Mouse (Mus musculus) granulocyte monocyte progenitor cell, adult 5-6 weeks (primary cell): ENCODE measurements at regions not wholly inside any gene's neighbourhood (a gene's known extent, or its start where the extent isn't known, plus 50 kb on each side); places are given as distances from the start of the nearest gene placed in this dataset.
"Not testable (repeated sequence)": the region's sequence is repeated elsewhere in the genome, so short reads cannot be mapped to it uniquely, and the experiment has no call there.

Experiments used
- ATAC-seq: replicated peaks from 2 replicates; pipeline ENCODE4 v1.8.0; 2016; ENCODE audit warnings: mild to moderate bottlenecking, moderate TSS enrichment, inconsistent platforms; ENCODE audit not compliant: poor library complexity, severe bottlenecking

DNA sequence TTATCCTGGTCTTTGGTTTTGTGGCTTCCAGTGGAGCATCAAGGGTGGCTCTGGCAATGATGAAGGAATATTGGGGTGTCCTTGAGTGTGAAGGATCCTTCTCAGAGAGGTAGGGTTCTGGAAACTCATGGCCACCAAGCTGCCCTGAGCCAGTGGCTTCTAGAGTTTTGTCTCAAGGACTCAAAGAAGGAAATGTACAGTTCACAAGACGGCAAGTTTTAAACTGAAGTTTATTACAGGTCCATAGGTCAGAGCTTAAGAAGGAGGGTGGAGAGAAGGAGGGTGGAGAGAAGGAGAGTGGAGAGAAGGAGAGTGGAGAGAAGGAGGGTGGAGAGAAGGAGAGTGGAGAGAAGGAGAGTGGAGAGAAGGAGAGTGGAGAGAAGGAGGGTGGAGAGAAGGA, 178.0 kb downstream of the Wdr11 start:
- not testable (repeated sequence) for ATAC-seq

DNA sequence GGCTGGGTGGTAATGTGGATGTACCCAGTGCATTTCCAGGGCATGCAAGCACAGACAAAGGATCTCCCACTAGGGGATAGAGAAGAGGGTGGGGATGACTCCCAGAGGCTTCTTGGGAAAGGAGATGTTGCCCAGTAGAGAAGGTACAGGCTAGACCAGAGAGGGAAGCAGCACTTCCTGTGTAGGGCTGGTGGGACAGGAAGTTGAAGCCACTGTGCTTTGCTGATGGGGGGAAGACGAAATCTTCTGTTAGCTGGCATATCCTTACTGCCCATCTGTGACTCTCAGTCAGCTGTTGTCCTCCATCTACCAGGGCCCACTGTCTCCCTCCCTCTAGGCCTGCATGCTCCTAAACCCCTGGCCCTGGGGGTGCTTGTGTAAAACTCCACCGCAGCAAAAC, 180.2 kb downstream of the Wdr11 start:
- peak; percentile 85 for ATAC-seq

DNA sequence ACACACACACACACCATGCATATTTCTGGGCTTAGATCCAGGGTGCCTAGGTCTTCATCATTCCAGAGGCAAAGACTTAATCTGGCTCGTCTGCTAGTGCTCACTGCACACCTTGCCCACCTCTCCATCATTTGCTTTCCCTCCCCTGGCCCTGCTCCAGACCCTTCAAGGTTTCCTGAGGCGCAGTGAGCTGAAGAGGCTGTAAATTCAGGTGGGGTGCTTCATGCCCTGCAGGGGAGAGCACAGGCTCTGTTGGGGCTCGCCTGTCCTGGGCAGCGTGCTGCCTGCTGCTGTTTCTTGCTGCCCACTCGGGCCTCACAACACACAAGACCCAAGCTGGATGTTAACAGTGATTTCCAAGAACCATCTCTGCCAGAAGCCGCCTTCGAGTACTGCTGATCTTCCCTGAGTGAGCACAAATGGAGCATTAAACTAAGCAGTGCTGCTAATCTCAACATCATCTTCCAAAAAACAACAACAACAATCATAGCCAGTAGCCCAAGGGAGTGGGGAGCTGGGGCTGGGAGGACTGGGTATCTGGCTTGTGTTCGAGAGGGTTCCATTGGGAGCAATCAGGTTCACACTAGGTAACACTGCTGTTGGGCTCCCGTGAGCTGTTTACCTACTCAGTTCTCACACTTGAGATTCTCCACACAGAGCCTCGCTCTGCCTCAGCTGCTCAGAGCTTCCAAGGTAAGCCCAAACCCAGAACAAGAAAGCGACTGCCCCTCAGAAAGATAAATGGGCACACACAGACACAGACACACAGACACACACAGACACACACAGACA, 181.1 kb downstream of the Wdr11 start:
- no peak for ATAC-seq

DNA sequence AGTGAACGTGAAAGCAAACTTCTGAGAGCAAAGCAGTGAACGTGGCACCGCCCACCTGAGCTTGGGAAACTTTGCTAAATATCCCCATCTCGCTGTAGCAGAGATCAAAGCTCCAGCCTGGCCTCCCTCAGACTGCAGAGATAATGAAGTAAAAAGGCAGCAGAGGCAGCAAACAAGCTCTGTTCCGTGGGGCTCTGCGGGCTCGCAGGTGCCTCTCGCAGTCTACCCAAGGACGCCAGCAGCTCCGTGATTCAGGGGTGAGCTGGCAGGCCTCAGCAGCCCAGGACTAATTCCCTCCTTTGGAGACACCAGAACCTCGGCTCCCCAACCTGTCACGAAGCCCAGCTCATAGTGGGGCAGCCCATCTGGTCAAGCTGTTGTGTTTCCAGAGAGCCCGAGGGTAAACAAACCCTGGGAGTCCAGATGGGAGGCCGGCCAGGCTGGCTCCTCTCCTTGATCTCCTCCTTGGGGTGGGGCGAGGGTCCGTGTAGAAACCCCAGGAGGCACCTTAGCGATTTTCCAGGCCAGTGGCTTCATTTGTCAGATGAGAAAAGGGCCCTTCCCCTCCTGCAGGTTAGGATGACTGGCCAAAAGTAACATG, 182.7 kb downstream of the Wdr11 start:
- no peak for ATAC-seq

DNA sequence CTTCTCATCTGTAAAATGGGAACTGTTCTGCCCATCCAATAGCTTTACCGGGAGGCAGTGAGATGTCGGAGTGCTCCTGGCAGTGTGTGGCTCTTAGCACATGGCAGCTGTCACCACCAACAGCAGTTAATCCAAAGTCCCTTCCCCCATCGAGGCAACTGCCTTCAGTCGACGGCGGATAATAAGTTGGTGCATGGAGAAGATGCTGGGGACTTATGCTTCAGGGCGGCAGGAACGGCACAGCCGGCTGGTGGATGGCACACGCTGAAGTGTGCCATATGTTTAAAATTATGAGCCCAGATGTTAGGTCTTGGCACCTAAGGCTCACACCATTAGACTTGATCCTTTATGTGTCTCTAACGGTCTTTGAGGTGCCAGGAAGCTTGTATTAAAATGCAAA, 183.5 kb downstream of the Wdr11 start:
- ATAC-seq, result no peak

DNA sequence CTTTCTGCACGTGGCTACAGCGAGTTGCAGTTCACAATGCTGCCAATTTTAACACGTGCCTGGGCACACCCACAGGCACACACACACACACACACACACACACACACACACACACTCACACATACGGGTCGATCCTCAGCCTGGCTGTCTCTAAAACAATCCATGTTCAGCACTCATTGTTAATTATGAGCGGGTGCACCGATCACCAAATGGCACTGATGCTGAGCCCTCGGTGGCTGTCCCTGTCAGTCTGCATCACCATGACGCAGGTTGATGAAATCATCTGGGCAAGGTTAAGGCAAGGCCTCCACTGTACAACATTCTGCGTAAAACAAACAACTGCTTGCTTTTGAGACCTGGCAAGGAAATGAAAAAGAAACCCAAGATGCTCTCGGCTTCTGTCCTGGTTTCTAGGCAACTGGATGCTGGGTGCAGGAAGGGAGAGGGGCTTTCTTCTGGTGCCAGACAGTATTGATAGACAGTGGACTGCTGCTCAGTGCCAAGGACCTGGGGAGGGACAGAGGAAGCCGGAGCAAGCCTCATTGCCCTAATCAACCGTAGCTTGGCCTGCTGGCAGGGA, 187.3 kb downstream of the Wdr11 start:
- ATAC-seq, result no peak

DNA sequence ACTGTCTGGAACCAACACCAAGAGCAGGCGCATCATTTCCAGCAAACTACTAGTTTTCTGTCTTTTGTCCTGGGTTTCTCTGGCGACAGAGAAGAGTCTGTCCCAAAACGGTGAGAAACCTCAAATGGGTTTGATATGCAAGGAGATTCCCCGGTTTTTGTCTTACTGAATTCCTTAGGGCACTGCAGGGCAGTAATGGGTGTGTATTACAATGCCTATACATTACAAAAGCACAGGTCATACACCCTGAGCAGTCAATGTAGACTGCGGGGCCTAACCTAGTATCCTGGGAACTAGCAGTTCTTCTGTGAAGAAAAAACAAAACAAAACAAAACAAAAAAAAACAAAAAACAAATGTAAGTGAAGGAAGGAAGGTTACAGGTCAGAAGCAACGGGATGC, 188.3 kb downstream of the Wdr11 start:
- no peak for ATAC-seq

DNA sequence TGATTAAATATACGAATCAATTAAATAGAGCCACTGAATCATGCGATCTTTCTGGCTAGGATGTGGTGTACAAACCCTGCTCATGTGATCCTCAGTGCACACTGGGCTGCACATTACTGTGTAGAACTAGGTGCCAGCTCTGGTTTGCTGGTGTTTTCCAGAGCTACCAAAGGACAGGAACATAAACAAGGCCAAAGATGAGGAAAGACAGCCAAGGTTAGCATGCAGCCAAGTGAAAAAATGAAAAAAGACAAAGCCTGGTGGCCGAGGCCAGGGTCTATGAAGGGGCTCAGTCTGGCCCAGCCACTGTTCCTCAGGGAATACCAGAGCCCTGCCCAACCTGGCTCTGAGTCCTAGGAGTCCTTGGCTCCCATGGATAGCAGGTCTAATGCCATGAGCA, 190.1 kb downstream of the Wdr11 start:
- ATAC-seq, result no peak

DNA sequence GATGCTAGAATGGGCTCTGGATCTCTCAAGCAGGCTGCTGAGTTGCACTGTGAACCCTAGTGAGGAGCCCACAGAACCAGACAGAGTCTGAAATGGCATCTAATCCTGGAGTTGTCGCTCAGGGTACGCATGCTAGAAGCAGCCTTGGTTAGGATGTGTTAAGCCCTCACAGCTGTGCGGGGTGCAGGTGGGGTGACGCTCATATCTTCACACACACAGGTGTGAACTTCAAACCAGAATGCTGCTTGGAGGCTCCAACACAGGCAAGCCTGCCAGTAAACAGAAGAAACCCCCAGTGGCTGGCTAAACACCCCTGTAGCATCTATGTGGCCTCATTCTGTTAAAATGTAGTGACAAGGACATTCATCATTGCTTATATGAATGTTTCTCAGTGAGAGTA, 193.3 kb downstream of the Wdr11 start:
- no peak for ATAC-seq

DNA sequence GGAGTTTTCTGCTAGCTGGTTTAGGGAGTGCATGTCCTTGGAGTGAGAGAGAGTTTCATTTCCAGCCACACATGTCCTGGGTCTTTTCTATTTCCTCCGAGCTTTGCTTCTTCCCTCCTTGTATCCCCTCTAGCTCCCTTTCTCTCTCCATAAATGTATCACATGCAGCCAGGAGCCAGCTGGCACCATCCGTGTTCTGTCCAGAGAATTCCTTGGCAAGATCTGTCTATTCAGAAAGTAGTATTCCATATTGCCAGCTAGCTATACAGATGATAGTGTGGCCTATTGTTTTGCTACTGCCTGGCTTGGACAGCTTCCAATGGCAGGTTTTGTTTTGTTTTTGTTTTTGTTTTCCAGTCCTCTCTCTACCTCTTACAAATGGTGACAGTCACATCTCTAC, 195.3 kb downstream of the Wdr11 start:
- no peak for ATAC-seq

DNA sequence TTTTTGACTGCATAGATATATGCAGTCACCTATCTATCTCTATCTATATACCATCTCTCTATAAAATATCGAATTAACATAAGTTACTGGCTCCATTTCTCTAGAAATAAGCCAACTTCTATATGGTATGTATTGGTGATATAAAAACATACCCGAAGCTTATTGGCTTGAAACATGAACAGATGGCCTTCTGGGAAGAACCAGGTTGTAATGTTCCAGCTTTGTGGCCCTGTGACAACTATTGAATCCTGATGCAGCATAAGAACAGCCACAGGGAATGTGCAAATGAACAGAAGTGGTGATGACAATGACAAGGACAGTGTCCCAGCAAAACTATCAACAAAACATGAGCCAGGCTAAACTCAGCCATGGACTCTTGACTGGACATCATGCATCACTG, 196.1 kb downstream of the Wdr11 start:
- no peak for ATAC-seq

DNA sequence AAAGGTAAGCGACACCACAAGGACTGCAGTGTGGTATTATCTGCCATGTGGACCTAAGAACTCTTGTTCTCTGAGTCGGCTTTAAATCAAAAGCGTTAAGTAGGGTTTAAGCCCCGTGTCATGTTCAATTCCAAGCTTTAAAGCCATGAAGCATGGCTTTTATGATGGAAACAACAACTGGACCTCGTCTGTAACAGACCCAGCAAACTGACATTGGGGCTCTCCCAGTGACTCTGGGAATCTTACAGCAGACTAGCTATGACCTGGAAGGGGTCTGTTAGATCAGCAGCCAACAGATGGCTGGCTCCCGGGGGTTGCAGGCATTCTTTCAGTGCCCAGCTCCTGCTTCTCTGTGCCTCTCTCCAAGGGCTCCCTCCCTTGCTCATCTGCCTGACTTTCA, 197.8 kb downstream of the Wdr11 start:
- ATAC-seq, result no peak

DNA sequence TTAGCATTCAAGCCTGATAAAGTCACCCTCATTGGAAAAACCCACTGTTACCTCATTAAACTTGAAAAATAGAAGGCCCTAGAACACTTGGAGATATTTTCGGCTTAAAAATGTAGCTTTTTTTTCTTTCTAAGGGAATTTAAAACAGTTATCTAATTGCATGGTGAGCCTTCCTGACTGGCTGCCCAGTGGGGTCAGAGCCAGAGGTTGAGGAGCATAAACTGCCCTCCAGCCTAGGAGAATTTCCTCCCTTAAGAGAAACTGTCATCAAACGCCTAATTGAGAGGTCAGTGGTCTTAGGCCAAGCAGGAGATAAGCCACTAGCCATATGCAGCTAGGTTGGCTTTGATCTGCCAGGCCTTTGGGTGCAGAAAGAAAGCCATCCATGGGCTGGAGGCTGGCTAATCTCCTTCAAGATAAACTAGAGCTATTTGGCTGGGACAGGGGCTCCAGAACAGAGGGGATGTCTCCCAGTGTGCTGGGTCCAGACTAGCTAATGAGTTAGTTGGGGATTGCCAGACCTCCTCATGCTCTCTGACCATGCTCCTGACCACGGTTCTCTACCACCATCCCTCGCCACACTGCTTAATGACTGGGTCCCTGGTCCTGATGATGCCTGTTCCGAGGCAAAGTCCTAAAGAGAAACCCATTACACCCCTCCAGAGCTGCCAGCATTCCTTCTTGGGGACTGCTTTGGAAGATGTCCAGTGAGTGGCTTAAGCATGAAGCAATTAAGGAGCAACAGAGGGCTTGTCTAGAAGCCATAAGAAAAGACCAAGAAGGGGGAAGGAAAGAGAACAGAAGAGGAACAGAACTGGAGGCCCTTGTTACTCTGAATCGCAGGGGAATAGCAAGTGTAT, 199.2 kb downstream of the Wdr11 start:
- ATAC-seq, result peak; percentile 50

DNA sequence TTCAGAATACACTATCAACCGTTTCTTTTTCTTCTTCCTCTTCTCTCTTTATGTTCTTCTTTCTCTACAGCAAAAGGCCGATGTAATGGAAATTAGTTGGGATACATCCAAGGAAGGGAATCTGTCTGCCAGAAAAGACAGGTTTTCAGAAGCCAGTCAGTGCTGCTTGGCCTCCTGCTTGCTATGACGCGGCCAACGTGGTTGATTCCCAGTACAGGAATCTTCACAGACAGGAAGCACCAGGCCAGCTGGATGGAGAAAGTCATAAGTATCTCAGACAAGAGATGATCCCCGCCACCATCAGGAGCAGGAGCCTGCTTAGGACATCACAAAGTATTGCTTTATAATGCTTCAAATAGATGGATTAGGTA, 199.8 kb downstream of the Wdr11 start:
- no peak for ATAC-seq

DNA sequence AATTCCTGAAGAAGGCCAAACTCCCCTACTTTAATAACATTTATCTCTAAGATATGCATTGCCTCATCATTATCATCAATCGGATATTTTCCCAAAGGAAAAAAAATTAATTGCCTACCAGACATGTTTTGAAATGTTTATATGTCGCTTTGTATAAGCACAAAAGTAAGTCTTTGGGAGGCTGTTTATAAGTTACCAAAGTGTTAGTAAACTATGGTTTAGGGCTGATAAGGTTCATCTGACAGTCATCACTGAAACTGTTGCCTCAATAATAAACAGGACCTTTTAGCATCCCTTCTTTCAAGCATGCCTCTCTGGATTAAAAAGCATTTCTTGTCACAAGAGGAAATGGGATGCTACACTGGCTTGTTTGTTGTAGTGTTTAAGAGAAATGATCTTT, 202.1 kb downstream of the Wdr11 start:
- no peak for ATAC-seq

DNA sequence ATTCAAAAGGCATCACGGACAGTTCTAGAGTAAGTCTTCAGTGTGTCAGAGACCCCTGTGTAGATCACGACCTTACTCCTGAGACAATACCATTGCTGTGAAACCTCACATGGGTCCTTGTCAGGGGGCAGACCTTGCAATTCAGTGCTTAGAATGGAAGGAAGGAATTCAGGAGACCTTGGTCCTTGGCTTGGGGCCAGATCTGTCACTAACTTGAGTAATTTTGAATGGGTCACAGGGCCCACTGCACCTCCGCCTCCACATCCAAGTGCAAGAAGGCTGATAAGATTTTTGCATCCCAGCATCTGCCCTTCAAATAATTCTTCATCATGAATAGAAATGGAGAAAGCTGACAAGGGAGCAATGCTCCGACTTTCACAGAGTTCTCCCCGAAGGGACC, 202.6 kb downstream of the Wdr11 start:
- no peak for ATAC-seq

DNA sequence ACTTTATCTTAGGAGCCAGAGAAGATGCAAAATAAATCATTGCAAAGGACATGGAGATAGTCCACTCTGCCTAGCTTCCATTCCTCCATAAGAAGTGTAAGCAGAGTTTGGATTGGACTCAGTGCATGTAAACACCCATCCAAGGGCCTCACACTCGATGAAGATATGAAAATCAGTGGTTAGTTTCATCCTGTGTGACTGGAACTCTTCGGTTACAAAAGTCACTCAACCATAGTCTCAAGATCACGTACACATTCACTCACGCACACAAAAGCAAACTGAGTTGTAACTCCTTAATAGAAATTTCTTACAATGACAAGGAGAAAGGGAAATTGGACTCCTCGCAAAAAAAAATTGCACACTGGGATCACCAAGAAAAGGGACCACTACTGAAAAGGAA, 206.9 kb downstream of the Wdr11 start:
- no peak for ATAC-seq

DNA sequence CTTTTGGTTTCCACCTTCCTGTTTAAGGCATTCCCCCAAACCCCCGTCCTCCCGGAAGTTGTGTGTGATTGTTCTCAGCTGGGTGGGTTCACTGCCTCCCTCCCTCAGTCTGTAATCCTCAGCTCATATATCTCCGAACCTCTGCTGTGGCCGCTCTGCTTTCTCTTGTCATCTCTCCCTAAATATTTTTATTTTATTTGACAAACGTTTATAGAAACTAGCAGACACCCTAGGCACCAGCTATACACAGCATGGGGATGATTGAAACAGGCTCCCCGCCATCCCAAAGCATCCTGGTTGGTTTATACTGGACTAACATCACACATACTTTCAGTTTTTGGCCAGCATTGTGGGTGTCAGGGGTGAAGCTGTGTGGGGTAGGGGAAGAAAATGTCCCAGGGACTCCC, 208.8 kb downstream of the Wdr11 start:
- no peak for ATAC-seq

DNA sequence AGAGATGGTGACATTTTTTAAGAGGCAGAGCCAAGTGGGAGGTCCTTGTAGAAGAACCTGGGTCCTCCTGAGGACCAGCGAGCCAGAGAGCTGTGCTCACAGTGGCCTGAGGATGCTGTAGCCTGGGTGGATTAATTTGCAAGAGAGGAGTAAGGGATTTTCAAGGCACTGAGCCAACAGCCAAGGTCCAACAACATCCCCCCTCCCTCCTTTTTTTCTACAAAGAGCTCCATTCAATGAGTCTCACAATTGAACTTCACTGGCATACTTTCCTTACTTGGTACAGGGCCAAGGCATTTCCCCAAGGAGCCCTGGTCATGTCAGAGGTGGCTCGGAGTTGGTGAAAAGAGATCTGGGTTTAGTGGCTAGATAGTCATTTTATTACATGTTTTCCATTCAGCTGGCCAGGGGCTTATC, 209.8 kb downstream of the Wdr11 start:
- ATAC-seq, result no peak

DNA sequence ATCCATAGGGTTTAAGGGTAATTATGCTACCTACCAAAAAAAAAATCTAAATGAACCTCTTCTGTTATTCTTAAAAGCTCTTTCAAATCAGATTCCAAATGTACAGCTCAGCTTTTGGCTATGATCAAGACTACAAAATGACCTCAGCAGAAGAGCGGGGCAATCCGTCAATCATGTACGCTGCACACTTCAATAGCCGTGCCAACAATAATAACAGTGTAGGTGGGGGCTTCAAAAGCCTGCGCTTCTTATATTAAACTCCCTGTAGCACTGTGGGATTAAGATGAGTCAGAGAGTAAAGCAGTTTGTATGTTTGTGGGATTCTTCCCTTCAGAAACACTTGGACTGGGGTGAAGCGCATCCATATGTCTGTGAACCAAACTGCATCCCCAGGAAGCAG, 210.5 kb downstream of the Wdr11 start:
- no peak for ATAC-seq

DNA sequence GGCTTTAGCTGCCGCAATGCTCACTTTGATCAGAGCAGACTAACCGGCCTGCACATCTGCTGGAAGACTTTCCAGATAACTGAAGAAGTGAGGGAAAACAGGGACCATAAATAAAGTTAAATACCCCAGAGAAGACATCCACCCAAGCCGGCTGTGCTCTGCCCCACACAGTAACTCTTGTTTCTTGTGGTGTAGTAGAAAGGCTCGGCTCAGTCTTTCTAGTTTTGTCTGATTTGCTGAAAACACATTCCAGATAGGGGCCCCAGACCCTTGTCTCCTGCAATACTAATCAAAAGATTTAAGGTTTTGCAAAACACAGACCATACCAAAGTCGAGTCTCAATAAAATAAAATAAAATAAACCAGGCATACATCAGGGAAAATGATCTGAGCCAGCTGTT, 213.7 kb downstream of the Wdr11 start:
- no peak for ATAC-seq
